ENCODE assay signal across 10 mouse cellular contexts in genomic region chr8:128320797-128321196, GRCm38 (mm10).
"Had no signal": no experiment of that assay in that cellular context is flagged by ENCODE, and none has a peak within 500 bp of the region (broad histone marks: within the 10 kb centered on the region; RNA-seq: fewer than 3 reads in every experiment).

No protein-coding gene starts in this region.

- ATAC-seq: liver, postnatal 0 days; midbrain, embryonic 13.5 days had no signal

- DNase-seq: kidney, postnatal 14 days; layer of hippocampus, adult 9-11 months; layer of hippocampus, postnatal 36 days; liver; liver, embryonic 13.5 days; liver, postnatal 0 days; lung, postnatal 14 days; retina, postnatal 1 day; thymus, adult 2 months had no signal
